Mouse (Mus musculus) heart, adult 2 months (tissue): Measurements from ENCODE around the gene Gan. TPM values are rescaled to one million over a fixed set of nuclear protein-coding genes. Genes with fewer than 3 reads are reported as not detected.

ENCODE experiments used
- DNase-seq, 2 experiments: peaks; one replicate each; pipeline ENCODE4 v3.0.0; 2021
- H3K27ac ChIP-seq: fragments of 200-600 bp; 2 replicates; pipeline ENCODE4 v1.8.1; 2022
- H3K27me3 ChIP-seq: fragments of 200-500 bp; 2 replicates; pipeline ENCODE4 v1.6.1; 2012; ENCODE audit warnings: mild to moderate bottlenecking, low read length, inconsistent platforms, mixed read lengths; ENCODE audit not compliant: control insufficient read depth, insufficient read depth
- H3K36me3 ChIP-seq: fragments of 200-500 bp; 2 replicates; pipeline ENCODE4 v1.6.1; 2012; ENCODE audit warnings: low read length, inconsistent platforms; ENCODE audit not compliant: control insufficient read depth, insufficient read depth
- H3K4me1 ChIP-seq: fragments of 200-500 bp; 2 replicates; pipeline ENCODE4 v1.6.1; 2011; ENCODE audit warnings: low read length; ENCODE audit not compliant: control insufficient read depth, insufficient read depth
- H3K4me3 ChIP-seq: fragments of 200-600 bp; 2 replicates; pipeline ENCODE4 v1.8.1; 2022
- H3K79me2 ChIP-seq: fragments of 200-500 bp; replicated peaks from 2 replicates; pipeline ENCODE4 v1.6.1; 2012; ENCODE audit warnings: mild to moderate bottlenecking, inconsistent platforms, low read length, moderate library complexity, mixed read lengths; ENCODE audit not compliant: control insufficient read depth, insufficient read depth
- H3K9ac ChIP-seq: fragments of 200-500 bp; 2 replicates; pipeline ENCODE4 v1.6.1; 2012; ENCODE audit warnings: low read depth, mild to moderate bottlenecking, control low read depth, inconsistent platforms, low read length, mixed read lengths
- CTCF ChIP-seq: fragments of 200-600 bp; IDR thresholded peaks from 2 replicates; pipeline ENCODE4 v1.8.1; 2022; ENCODE audit warnings: antibody characterized with exemption, mild to moderate bottlenecking, moderate library complexity
- EP300 ChIP-seq: fragments of 200-500 bp; IDR thresholded peaks from 2 replicates; pipeline ENCODE4 v1.6.1; 2011; ENCODE audit warnings: low read depth, low read length, control low read depth; ENCODE audit not compliant: insufficient read depth
- WGBS: fragments of 180-500 bp; shearing (Covaris S2); methylation state at CpG from one replicate; pipeline ENCODE4 v1.1.7; 2018; 5-methylcytosine and 5-hydroxymethylcytosine counted together
- intact Hi-C: fragments of 180-260 bp; cut with DNase I; formaldehyde crosslinking; loops from one replicate; pipeline ENCODE4 v1.15.1; 2025
- polyA plus RNA-seq: library from polyadenylated mRNA; depleted of rRNA; stranded (reverse); fragments of >200 nt; gene quantifications from 2 replicates; pipeline ENCODE4 v1.2.3, GENCODE M21; 2012; rRNA removed
- total RNA-seq, 2 experiments: library from RNA; stranded (reverse); gene quantifications; 2 replicates each; pipeline ENCODE4 v1.2.3; 2021

The Gan gene
- total and polyA plus RNA-seq, 3 experiments, result 1.7 to 5.2 (median 4.2) TPM

DNA sequence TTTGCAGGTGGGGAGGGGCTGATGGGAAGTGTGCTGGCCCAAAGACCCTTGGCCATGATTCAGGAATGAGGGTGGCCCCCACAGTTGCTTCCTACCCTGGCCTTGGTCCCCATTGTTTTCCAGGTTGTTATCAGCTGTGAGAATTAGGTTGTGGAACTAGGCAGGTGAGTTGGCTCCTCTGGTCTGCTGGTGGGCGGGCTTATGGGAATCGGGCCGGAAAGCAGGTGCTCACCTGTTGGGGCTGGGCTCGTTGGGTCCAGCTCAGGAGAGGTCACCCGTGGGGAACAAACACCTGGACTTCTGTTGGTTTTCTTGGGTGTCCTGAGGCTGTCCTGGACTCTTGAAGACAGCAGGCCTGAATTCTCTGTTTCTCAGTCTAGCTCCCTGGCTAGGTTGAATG is 107.1 kb downstream of the Gan start:
- Histone ChIP-seq H3K36me3 (no peaks in the 10 kb centered on the region), H3K4me1 (peaks cover 16% of the 10 kb centered on the region), H3K27ac (no peak overlapping the region), H3K79me2 (peaks cover 2% of the 10 kb centered on the region), H3K27me3 (no peaks in the 10 kb centered on the region), H3K9ac (no peak overlapping the region), H3K4me3 (no peak overlapping the region)
- 54% methylated on average over 5 of the region's 5 CpGs for WGBS
- DNase-seq, result no peak
- TF ChIP-seq CTCF (no peak), EP300 (0 out of 2 replicates have a peak, but pooled peaks have one; percentile 11)
- intact Hi-C loops, result no loop called here

Other genes with a start within 250 kb of the Gan start
- gene Cmc2, start 236.7 kb upstream of the Gan start, total RNA-seq, result 10 to 100 TPM; 65.8 to 79.2 TPM
- gene Cmc2, start 236.7 kb upstream of the Gan start, polyA plus RNA-seq, result 30.0 and 46.1 TPM in 2 replicates
- under 1 TPM; 0.37 to 0.89 TPM for gene Cenpn, start 236.4 kb upstream of the Gan start, total RNA-seq
- gene Cenpn, start 236.4 kb upstream of the Gan start, polyA plus RNA-seq, result 0.74 and 1.3 TPM in 2 replicates
- gene Atmin, start 214.7 kb upstream of the Gan start, total RNA-seq, result 10 to 100 TPM; 14.4 to 16.5 TPM
- 9.3 and 14.5 TPM in 2 replicates for gene Atmin, start 214.7 kb upstream of the Gan start, polyA plus RNA-seq
- gene 1700030J22Rik, start 179.2 kb upstream of the Gan start, total RNA-seq, result under 1 TPM; 0.44 to 0.68 TPM
- 0.35 and 0.41 TPM in 2 replicates for gene 1700030J22Rik, start 179.2 kb upstream of the Gan start, polyA plus RNA-seq
- 10 to 100 TPM; 51.2 to 55.1 TPM for gene Gcsh, start 164.6 kb upstream of the Gan start, total RNA-seq
- 34.8 and 63.6 TPM in 2 replicates for gene Gcsh, start 164.6 kb upstream of the Gan start, polyA plus RNA-seq
- not detected for gene Pkd1l2, start 75.7 kb upstream of the Gan start, total RNA-seq
- gene Pkd1l2, start 75.7 kb upstream of the Gan start, polyA plus RNA-seq, result 0.06 TPM in 1 of 2 replicates, not detected in the other
- not detected for gene Bco1, start 62.3 kb upstream of the Gan start, total RNA-seq
- 0.06 TPM in 1 of 2 replicates, not detected in the other for gene Bco1, start 62.3 kb upstream of the Gan start, polyA plus RNA-seq
- gene Cmip, start 98.9 kb downstream of the Gan start, total RNA-seq, result 10 to 100 TPM; 20.1 to 20.8 TPM
- gene Cmip, start 98.9 kb downstream of the Gan start, polyA plus RNA-seq, result 11.8 and 13.6 TPM in 2 replicates